Mouse (Mus musculus): ENCODE measurements around the gene Fam57a. TPM values are rescaled to one million over a fixed set of nuclear protein-coding genes. Genes with fewer than 3 reads are reported as not detected.

Fam57a gene
- polyA plus RNA-seq, 1 experiment from 2014 or later, result 30.1 TPM

- 48% methylated on average over 5 of the region's 5 CpGs for WGBS
- Histone ChIP-seq H3K4me1 (replicated peaks; ENCODE audit: control insufficient read depth, insufficient read depth, low read length) (no peaks in the 10 kb centered on the region), H3K4me3 (replicated peaks; ENCODE audit: low read length) (no peak overlapping the region), H3K27me3 (ENCODE audit: control insufficient read depth, insufficient read depth, low read length) (no peaks in the 10 kb centered on the region), H3K9me3 (ENCODE audit: control insufficient read depth, low read length) (no peaks in the 10 kb centered on the region), H3K36me3 (replicated peaks; ENCODE audit: control insufficient read depth, insufficient read depth) (peaks cover 41% of the 10 kb centered on the region), H3K4me2 (replicated peaks) (no peak overlapping the region), H3K27ac (no peak overlapping the region), H3K9ac (no peak overlapping the region)
- DNase-seq (ENCODE audit: low spot score) (no peak), ATAC-seq (ENCODE audit: low FRiP score) (no peak)
These were observed 9.3 kb upstream of the Fam57a start for GRCm38 (mm10) chr11:76170207-76170606.

- DNase-seq (ENCODE audit: low spot score), result peak; percentile 55
- Histone ChIP-seq H3K9ac (peak overlapping the region; percentile 78), H3K27me3 (ENCODE audit: control insufficient read depth, insufficient read depth, low read length) (no peaks in the 10 kb centered on the region), H3K27ac (peak overlapping the region; percentile 81), H3K9me3 (ENCODE audit: control insufficient read depth, low read length) (no peaks in the 10 kb centered on the region), H3K36me3 (replicated peaks; ENCODE audit: control insufficient read depth, insufficient read depth) (peaks cover 26% of the 10 kb centered on the region), H3K4me2 (replicated peaks) (peak overlapping the region; percentile 75), H3K4me1 (replicated peaks; ENCODE audit: control insufficient read depth, insufficient read depth, low read length) (peaks cover 17% of the 10 kb centered on the region), H3K4me3 (replicated peaks; ENCODE audit: low read length) (peak overlapping the region; percentile 92)
- peak; percentile 72 for ATAC-seq (ENCODE audit: low FRiP score)
- 2% methylated on average over 28 of the region's 28 CpGs for WGBS
These were observed 561 bp upstream of the Fam57a start for GRCm38 (mm10) chr11:76178726-76179494.

GRCm38 (mm10) chr11:76180146-76180540 is 672 bp downstream of the Fam57a start:
- Histone ChIP-seq H3K4me3 (replicated peaks; ENCODE audit: low read length) (peak overlapping the region; percentile 92), H3K27me3 (ENCODE audit: control insufficient read depth, insufficient read depth, low read length) (no peaks in the 10 kb centered on the region), H3K4me2 (replicated peaks) (peak overlapping the region; percentile 75), H3K27ac (no peak overlapping the region), H3K36me3 (replicated peaks; ENCODE audit: control insufficient read depth, insufficient read depth) (peaks cover 14% of the 10 kb centered on the region; the same call in 1 of the 2 replicates), H3K4me1 (replicated peaks; ENCODE audit: control insufficient read depth, insufficient read depth, low read length) (peaks cover 17% of the 10 kb centered on the region), H3K9me3 (ENCODE audit: control insufficient read depth, low read length) (no peaks in the 10 kb centered on the region), H3K9ac (peak overlapping the region; percentile 78)
- WGBS, result 23% methylated on average over 7 of the region's 7 CpGs
- ATAC-seq (ENCODE audit: low FRiP score) (no peak), DNase-seq (ENCODE audit: low spot score) (no peak)

- H3K4me2 ChIP-seq (replicated peaks), result no peak overlapping the region
- 87% methylated on average over 4 of the region's 4 CpGs for WGBS
These were observed 4.3 kb downstream of the Fam57a start for GRCm38 (mm10) chr11:76183745-76184144.

GRCm38 (mm10) chr11:76186908-76187307 is 7.4 kb downstream of the Fam57a start:
- no peaks in the 10 kb centered on the region for H3K4me1 ChIP-seq (replicated peaks; ENCODE audit: control insufficient read depth, insufficient read depth, low read length)
- no peak overlapping the region for H3K4me2 ChIP-seq (replicated peaks)
- H3K27ac ChIP-seq, result no peak overlapping the region
- no peaks in the 10 kb centered on the region for H3K9me3 ChIP-seq (ENCODE audit: control insufficient read depth, low read length)
- no peaks in the 10 kb centered on the region; the same call in 1 of the 2 replicates for H3K36me3 ChIP-seq (replicated peaks; ENCODE audit: control insufficient read depth, insufficient read depth)
- ATAC-seq (ENCODE audit: low FRiP score), result no peak
- no peak for DNase-seq (ENCODE audit: low spot score)
- H3K4me3 ChIP-seq (replicated peaks; ENCODE audit: low read length), result no peak overlapping the region
- 80% methylated on average over 6 of the region's 6 CpGs for WGBS
- no peak overlapping the region for H3K9ac ChIP-seq
- no peaks in the 10 kb centered on the region for H3K27me3 ChIP-seq (ENCODE audit: control insufficient read depth, insufficient read depth, low read length)

More at GRCm38 (mm10) chr11:76183745-76184144, 4.3 kb downstream of the Fam57a start:
- H3K4me3 ChIP-seq (replicated peaks; ENCODE audit: low read length), result no peak overlapping the region
- no peak overlapping the region for H3K9ac ChIP-seq
- DNase-seq (ENCODE audit: low spot score) (no peak), ATAC-seq (ENCODE audit: low FRiP score) (no peak)
- no peak overlapping the region for H3K27ac ChIP-seq
- H3K36me3 ChIP-seq (replicated peaks; ENCODE audit: control insufficient read depth, insufficient read depth), result no peaks in the 10 kb centered on the region; the same call in 1 of the 2 replicates
- H3K9me3 ChIP-seq (ENCODE audit: control insufficient read depth, low read length), result no peaks in the 10 kb centered on the region
- no peaks in the 10 kb centered on the region for H3K27me3 ChIP-seq (ENCODE audit: control insufficient read depth, insufficient read depth, low read length)
- H3K4me1 ChIP-seq (replicated peaks; ENCODE audit: control insufficient read depth, insufficient read depth, low read length), result peaks cover 8% of the 10 kb centered on the region

GRCm38 (mm10) chr11:76196275-76196976 is 17.0 kb downstream of the Fam57a start:
- Histone ChIP-seq H3K4me3 (replicated peaks; ENCODE audit: low read length) (no peak overlapping the region), H3K27me3 (ENCODE audit: control insufficient read depth, insufficient read depth, low read length) (no peaks in the 10 kb centered on the region), H3K4me1 (replicated peaks; ENCODE audit: control insufficient read depth, insufficient read depth, low read length) (no peaks in the 10 kb centered on the region), H3K36me3 (replicated peaks; ENCODE audit: control insufficient read depth, insufficient read depth) (no peaks in the 10 kb centered on the region), H3K4me2 (replicated peaks) (no peak overlapping the region), H3K27ac (no peak overlapping the region; the same call in 1 of the 2 replicates), H3K9me3 (ENCODE audit: control insufficient read depth, low read length) (no peaks in the 10 kb centered on the region), H3K9ac (no peak overlapping the region)
- DNase-seq (ENCODE audit: low spot score), result no peak
- ATAC-seq (ENCODE audit: low FRiP score), result no peak
- 66% methylated on average over 8 of the region's 8 CpGs for WGBS

- no peak overlapping the region; the same call in 1 of the 2 replicates for H3K27ac ChIP-seq
- no peaks in the 10 kb centered on the region for H3K27me3 ChIP-seq (ENCODE audit: control insufficient read depth, insufficient read depth, low read length)
- no peaks in the 10 kb centered on the region for H3K36me3 ChIP-seq (replicated peaks; ENCODE audit: control insufficient read depth, insufficient read depth)
- H3K9ac ChIP-seq, result no peak overlapping the region
- no peaks in the 10 kb centered on the region for H3K4me1 ChIP-seq (replicated peaks; ENCODE audit: control insufficient read depth, insufficient read depth, low read length)
- ATAC-seq (ENCODE audit: low FRiP score) (no peak), DNase-seq (ENCODE audit: low spot score) (no peak)
- H3K4me2 ChIP-seq (replicated peaks), result no peak overlapping the region
- no peaks in the 10 kb centered on the region for H3K9me3 ChIP-seq (ENCODE audit: control insufficient read depth, low read length)
- H3K4me3 ChIP-seq (replicated peaks; ENCODE audit: low read length), result no peak overlapping the region
- 53% methylated on average over 8 of the region's 8 CpGs for WGBS
These were observed 17.6 kb downstream of the Fam57a start for GRCm38 (mm10) chr11:76196977-76197469.

DNA sequence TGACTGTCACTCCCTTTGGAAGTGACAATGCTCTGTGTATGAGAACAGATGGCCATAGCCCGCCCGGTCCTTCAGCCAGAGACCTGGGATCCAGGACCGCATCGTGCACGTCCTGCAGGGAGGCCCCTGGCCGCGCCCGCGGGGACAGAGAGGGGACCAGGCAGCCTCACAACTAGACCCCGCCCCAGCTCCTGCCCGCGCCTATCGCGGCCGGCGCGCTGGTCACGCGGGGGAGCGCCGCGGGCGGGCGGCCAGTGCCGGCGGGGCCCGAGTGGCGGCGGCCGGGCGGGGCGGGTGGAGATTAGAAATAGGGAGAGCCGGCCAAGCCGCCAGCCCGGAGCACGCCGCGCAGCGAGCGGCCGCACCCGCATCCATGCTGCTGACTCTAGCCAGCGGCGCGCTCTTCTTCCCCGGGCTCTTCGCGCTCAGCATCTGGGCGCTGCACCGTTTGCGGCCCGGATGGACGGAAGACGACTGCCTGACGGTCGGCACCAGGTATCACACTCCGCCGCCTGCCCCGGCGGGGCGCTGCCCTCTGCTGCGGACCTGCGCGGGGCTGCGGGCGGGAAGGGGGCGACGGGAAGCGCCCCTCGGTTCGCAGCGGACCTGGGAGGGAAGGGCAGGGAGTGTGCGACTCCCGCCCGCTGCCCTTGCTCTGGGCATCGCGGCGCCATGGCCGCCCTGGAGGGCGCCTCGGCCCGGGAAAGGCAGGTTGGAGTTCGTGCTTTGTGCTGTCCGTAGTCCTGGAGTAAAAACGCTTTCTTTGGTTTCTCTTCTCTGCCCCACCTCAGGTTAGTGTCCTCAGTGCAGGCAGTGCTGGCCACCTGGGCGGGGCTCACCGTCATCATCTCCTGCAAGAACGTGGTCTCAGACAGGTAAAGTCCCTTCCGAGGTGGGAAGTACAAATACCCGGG is 22.5 kb downstream of the Fam57a start:
- Histone ChIP-seq H3K4me1 (replicated peaks; ENCODE audit: control insufficient read depth, insufficient read depth, low read length) (peaks cover 8% of the 10 kb centered on the region), H3K27me3 (ENCODE audit: control insufficient read depth, insufficient read depth, low read length) (no peaks in the 10 kb centered on the region), H3K36me3 (replicated peaks; ENCODE audit: control insufficient read depth, insufficient read depth) (peaks cover 32% of the 10 kb centered on the region), H3K9me3 (ENCODE audit: control insufficient read depth, low read length) (no peaks in the 10 kb centered on the region), H3K4me2 (replicated peaks) (peak overlapping the region; percentile 72), H3K27ac (peak overlapping the region; percentile 85), H3K4me3 (replicated peaks; ENCODE audit: low read length) (peak overlapping the region; percentile 97), H3K9ac (peak overlapping the region; percentile 97)
- DNase-seq (ENCODE audit: low spot score), result peak; percentile 80
- peak; percentile 98 for ATAC-seq (ENCODE audit: low FRiP score)
- WGBS, result under 1% methylated on average over 74 of the region's 90 CpGs
